Mouse (Mus musculus): ENCODE measurements at regions not wholly inside any gene's neighbourhood (a gene's known extent, or its start where the extent isn't known, plus 50 kb on each side); places are given as distances from the start of the nearest gene placed in this dataset.

DNA sequence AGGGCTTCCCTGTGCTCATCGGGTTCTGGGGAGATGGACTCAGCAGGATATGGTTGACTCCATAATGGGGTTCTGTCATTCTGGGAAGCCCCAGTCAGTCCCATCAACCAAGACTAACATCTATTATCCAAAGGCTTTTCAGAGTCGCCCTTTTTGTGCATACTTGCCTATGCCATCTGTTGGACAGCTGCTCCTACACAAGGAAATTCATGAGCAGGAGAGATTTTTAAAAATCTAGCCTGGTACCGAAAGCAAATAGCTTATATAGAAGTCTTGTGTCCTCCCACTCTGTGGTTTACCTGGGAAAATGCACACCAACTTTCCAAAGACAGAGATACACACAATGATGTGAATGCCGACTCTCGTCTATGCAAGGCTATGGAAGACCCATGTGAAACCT lies 95.4 kb upstream of the Npas2 start:
- TF ChIP-seq POLR2A (IDR thresholded peaks at IDR 0.05; ENCODE audit: extremely low read depth, insufficient read depth, low read length) (no peak), CTCF (IDR thresholded peaks at IDR 0.05; ENCODE audit: extremely low read depth, insufficient read depth, low read length) (no peak)
- H3K27ac ChIP-seq (ENCODE audit: insufficient read depth, low read length): peak overlapping the region; percentile 66
- no peak overlapping the region for H3K4me3 ChIP-seq (ENCODE audit: insufficient read depth, low read length)
- peaks cover 5% of the 10 kb centered on the region for H3K4me1 ChIP-seq (ENCODE audit: control insufficient read depth, insufficient read depth, low read length)

DNA sequence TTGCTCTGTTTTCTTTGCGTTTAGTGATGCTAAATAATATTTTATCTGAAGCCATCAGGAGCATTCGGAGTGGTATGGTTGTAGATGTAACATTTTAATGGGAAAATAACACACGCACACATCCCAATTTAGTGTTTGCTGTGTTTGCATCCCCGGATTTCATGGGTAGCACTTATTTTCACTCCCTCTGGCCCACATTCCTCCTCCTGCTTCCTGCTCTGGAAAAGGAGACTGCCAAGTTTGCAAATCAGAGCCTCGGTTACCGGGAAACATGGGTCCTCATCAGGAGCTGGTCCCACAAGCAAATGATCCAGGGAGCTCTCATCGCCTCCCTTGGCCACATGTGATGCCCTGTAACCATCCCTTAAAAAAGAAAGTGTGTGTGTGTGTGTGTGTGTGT lies 94.3 kb upstream of the Npas2 start:
- no peak overlapping the region for H3K4me3 ChIP-seq (ENCODE audit: insufficient read depth, low read length)
- H3K4me1 ChIP-seq (ENCODE audit: control insufficient read depth, insufficient read depth, low read length): peaks cover 8% of the 10 kb centered on the region
- H3K27ac ChIP-seq (ENCODE audit: insufficient read depth, low read length): no peak overlapping the region
- no peak for TF ChIP-seq CTCF (IDR thresholded peaks at IDR 0.05; ENCODE audit: extremely low read depth, insufficient read depth, low read length)
- TF ChIP-seq POLR2A (IDR thresholded peaks at IDR 0.05; ENCODE audit: extremely low read depth, insufficient read depth, low read length): no peak

DNA sequence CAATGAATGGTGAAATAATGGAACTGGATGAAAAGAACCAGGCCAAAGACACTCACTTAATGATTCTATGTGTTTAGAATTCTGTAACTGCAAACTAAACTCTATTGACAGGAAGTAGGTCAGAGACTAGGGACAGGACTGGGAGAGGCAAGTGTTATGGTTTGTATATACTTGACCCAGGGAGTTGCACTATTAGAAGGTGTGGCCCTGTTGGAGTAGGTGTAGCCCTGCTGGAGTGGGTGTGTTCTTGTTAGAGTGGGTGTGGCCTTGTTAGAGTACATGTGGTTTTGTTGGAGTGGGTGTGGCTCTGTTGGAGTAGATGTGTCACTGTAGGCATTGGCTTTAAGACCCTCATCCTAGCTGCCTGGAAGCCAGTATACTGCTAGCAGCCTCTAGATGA lies 93.0 kb upstream of the Npas2 start:
- Histone ChIP-seq H3K4me1 (ENCODE audit: control insufficient read depth, insufficient read depth, low read length) (peaks cover 8% of the 10 kb centered on the region), H3K27ac (ENCODE audit: insufficient read depth, low read length) (no peak overlapping the region), H3K4me3 (ENCODE audit: insufficient read depth, low read length) (no peak overlapping the region)
- TF ChIP-seq POLR2A (IDR thresholded peaks at IDR 0.05; ENCODE audit: extremely low read depth, insufficient read depth, low read length) (no peak), CTCF (IDR thresholded peaks at IDR 0.05; ENCODE audit: extremely low read depth, insufficient read depth, low read length) (no peak)

DNA sequence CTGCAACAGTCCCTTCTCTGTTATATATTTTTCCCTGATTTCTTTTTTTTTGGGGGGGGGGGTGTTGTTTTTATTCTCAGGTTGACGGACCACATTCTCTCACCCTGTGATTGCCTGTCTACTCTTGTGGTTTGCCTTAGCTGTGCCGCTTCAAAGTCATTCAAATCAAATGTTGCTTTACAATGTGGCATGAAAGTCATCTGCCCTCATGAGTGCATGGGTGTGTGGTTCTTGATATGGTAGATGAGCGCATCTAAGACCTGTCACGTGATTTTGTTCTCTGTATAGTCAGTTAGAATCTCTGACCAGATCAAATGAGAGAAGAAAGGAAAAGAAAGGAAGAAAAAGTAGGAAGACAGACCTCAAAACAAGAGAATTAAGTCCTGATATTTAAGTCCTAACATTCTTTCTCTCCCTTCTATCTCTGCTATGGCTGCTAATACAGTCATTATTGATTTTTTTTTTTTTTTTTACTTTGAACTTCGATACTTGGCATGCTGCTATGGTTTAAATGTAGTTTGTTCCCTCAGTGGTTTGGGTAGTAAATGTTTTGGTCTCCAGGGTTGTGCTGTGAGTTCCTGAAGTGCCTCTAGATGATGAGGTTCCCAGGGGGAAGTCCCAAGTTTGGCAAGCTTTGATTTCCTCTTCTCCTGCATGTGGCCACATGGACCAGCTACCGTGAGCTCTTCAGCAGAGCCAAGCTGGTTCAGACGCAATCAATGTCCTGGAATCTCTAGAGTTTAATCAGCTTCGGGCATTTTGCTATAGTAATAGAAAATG lies 91.2 kb upstream of the Npas2 start:
- TF ChIP-seq POLR2A (IDR thresholded peaks at IDR 0.05; ENCODE audit: extremely low read depth, insufficient read depth, low read length) (no peak), CTCF (IDR thresholded peaks at IDR 0.05; ENCODE audit: extremely low read depth, insufficient read depth, low read length) (no peak)
- no peak overlapping the region for H3K27ac ChIP-seq (ENCODE audit: insufficient read depth, low read length)

DNA sequence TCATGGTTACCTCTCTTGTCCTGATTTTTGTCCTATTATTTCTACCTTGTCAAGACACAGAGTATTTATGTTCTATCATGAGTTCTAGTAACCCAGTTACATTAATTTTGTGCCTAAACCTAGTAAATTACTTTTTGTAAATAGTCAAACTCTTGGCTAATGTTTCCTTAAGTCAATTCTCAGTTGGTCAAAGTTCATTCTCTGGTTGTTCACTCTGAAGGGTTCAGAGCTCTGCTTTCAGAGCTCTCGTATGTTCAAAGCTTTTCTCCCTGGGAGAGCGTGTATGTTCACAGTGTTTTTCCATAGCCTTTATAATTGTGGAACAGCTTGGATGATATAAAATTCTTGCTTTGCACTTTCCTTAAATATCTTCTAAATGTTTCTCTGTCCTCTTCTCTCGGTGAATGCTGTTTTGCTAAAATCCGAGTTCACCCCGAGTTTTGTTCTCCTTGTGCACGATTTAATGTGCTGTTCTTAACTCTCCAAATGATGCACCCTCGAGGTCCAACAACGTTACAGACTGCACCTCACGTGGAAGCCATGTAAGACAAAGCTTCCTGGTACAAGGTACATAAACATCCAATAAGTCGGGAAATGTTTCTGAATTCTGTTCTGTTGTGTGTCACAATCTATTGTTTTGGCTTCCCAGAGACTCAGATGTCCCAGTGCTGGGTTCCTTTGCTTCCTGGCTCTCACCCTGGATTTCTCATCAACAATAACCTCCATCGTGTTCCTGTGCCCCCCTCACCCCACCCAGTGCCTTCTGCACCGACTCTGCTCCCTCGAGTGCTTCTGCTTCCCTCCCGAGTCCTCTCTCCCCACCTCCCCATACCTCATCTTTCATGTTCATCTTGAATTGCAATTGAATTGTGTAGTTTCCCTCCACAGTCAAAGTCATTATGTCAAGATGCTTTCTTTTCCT lies 90.3 kb upstream of the Npas2 start:
- no peak overlapping the region for H3K4me3 ChIP-seq (ENCODE audit: insufficient read depth, low read length)
- H3K4me1 ChIP-seq (ENCODE audit: control insufficient read depth, insufficient read depth, low read length): peaks cover 4% of the 10 kb centered on the region; the same call in 1 of the 2 replicates
- TF ChIP-seq POLR2A (IDR thresholded peaks at IDR 0.05; ENCODE audit: extremely low read depth, insufficient read depth, low read length): no peak
- TF ChIP-seq CTCF (IDR thresholded peaks at IDR 0.05; ENCODE audit: extremely low read depth, insufficient read depth, low read length): no peak
- H3K27ac ChIP-seq (ENCODE audit: insufficient read depth, low read length): peak overlapping the region; percentile 45; the same call in 1 of the 2 replicates

More for the DNA sequence above, 91.2 kb upstream of the Npas2 start:
- Histone ChIP-seq H3K4me1 (ENCODE audit: control insufficient read depth, insufficient read depth, low read length) (peaks cover 6% of the 10 kb centered on the region), H3K4me3 (ENCODE audit: insufficient read depth, low read length) (no peak overlapping the region)

DNA sequence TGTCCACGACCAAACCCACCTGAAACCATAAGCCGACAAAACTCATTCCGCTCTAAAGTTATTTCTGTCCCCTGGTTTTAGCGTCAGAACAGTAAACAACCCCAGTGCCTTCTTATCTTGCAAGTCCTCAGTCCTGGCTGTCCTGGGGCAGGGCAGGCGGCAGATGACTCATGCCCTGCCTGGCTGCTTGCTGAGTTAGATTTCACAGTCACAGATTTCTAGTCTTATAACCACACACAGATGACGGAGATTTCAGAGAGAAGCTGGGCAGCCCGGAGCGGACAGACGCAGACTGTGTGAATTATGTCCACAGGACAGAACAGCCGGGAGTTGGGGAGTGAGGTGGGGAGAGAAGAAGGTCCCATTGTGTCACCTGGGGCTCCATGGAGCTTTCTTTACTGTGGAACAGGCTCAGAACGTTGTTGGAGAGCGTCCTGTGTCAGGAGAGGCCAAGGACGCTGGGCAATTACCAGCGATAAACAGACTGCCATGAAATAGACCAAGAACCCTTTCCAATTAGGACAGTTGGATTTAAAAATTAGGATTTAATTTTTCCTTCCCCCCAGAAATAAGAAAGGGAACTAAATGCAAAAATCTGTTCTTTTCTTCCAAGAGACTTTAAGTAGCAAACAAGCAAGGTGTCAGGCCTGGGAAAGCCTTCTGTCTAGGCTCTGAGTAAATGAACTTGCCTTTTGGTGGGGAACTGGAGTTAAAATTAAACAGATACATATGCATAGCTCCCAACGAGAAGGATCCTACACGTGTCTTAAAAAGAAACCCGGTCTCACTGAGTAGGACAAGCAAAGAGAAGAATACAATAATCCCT lies 87.8 kb upstream of the Npas2 start:
- Histone ChIP-seq H3K4me1 (ENCODE audit: control insufficient read depth, insufficient read depth, low read length) (peaks cover 4% of the 10 kb centered on the region; the same call in 1 of the 2 replicates), H3K27ac (ENCODE audit: insufficient read depth, low read length) (peak overlapping the region; percentile 32; the same call in 1 of the 2 replicates), H3K4me3 (ENCODE audit: insufficient read depth, low read length) (no peak overlapping the region)
- TF ChIP-seq CTCF (IDR thresholded peaks at IDR 0.05; ENCODE audit: extremely low read depth, insufficient read depth, low read length) (no peak), POLR2A (IDR thresholded peaks at IDR 0.05; ENCODE audit: extremely low read depth, insufficient read depth, low read length) (no peak)

DNA sequence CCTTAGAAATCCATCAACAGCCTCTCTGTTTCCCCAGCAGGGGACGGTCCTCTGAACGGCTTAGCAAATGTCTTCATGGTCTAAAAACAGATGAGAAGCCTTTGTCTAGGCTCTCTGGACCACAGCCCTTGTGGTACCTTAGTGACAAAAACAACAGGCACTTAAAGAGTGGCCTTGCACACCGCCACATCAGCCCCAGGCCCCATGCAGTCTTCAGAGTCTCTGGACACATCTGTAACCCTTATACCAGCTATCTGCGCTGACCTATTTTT lies 87.2 kb upstream of the Npas2 start:
- TF ChIP-seq CTCF (IDR thresholded peaks at IDR 0.05; ENCODE audit: extremely low read depth, insufficient read depth, low read length) (0 out of 2 replicates have a peak, but pooled peaks have one; percentile 5), POLR2A (IDR thresholded peaks at IDR 0.05; ENCODE audit: extremely low read depth, insufficient read depth, low read length) (no peak)
- Histone ChIP-seq H3K27ac (ENCODE audit: insufficient read depth, low read length) (peak overlapping the region; percentile 32; the same call in 1 of the 2 replicates), H3K4me1 (ENCODE audit: control insufficient read depth, insufficient read depth, low read length) (peaks cover 4% of the 10 kb centered on the region; the same call in 1 of the 2 replicates), H3K4me3 (ENCODE audit: insufficient read depth, low read length) (no peak overlapping the region)

DNA sequence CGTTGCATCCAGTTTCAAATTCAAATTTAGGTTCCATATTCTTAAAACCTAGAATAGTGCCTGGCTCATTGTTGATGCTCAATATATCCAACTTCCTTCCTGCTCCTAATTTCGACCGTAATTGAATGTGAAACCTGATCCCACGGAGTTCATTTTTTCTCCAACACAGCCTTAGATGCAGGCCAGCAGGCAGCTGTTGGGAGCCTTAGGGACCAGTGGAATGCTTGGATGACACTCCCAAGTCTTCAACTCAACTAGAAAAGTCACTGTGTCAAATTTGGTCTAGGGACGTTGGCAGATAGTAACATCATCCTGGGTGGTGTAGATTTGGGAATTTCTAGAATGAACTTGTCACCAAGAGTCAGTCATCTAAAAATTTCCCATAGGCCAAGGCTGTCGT lies 86.9 kb upstream of the Npas2 start:
- Histone ChIP-seq H3K27ac (ENCODE audit: insufficient read depth, low read length) (peak overlapping the region; percentile 32; the same call in 1 of the 2 replicates), H3K4me3 (ENCODE audit: insufficient read depth, low read length) (no peak overlapping the region), H3K4me1 (ENCODE audit: control insufficient read depth, insufficient read depth, low read length) (peaks cover 4% of the 10 kb centered on the region; the same call in 1 of the 2 replicates)
- no peak for TF ChIP-seq CTCF (IDR thresholded peaks at IDR 0.05; ENCODE audit: extremely low read depth, insufficient read depth, low read length)
- TF ChIP-seq POLR2A (IDR thresholded peaks at IDR 0.05; ENCODE audit: extremely low read depth, insufficient read depth, low read length): no peak

DNA sequence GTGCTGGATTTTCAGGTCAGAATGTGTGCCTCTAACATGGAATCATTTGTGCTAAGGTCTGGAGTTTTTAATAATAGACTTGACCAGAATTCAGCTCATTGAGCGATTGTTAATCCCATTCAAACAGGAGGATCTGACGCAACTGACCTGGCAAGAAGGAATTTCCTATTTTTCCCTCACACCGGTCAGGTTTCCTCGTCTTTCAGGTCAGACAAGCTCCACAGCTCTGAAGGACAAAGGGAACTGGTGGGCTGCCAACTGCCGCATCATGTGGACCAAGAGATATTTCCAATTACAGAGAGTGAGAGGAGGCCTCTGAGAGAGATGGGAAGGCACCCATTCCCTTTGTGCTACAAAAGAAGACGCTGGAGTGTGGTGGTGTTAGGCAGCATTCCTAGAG lies 77.2 kb upstream of the Npas2 start:
- no peak overlapping the region for H3K4me3 ChIP-seq (ENCODE audit: insufficient read depth, low read length)
- no peak overlapping the region for H3K27ac ChIP-seq (ENCODE audit: insufficient read depth, low read length)
- TF ChIP-seq POLR2A (IDR thresholded peaks at IDR 0.05; ENCODE audit: extremely low read depth, insufficient read depth, low read length) (no peak), CTCF (IDR thresholded peaks at IDR 0.05; ENCODE audit: extremely low read depth, insufficient read depth, low read length) (no peak)
- H3K4me1 ChIP-seq (ENCODE audit: control insufficient read depth, insufficient read depth, low read length): no peaks in the 10 kb centered on the region

Data from cortical plate, adult 2 months (tissue).